Mouse (Mus musculus): ENCODE results near the gene Nup210. TPM values are rescaled to one million over a fixed set of nuclear protein-coding genes. Genes with fewer than 3 reads are reported as not detected.

The Nup210 gene
- polyA plus RNA-seq, 1 experiment from 2014 or later, result 13.1 TPM

GRCm38 (mm10) chr6:91012458-91012857, 104.2 kb downstream of the Nup210 start:
- ATAC-seq (ENCODE audit: low read depth), result no peak
- no peaks in the 10 kb centered on the region for H3K27me3 ChIP-seq (replicated peaks; ENCODE audit: control insufficient read depth, insufficient read depth, low read length)
- no peak overlapping the region for H3K27ac ChIP-seq (replicated peaks; ENCODE audit: low read depth, low read length)
- no peak overlapping the region for H3K4me3 ChIP-seq (ENCODE audit: low read depth, low read length)
- no peak for DNase-seq (ENCODE audit: low spot score)
- no peaks in the 10 kb centered on the region for H3K4me1 ChIP-seq (ENCODE audit: control insufficient read depth, insufficient read depth, low read length)
- no peaks in the 10 kb centered on the region for H3K36me3 ChIP-seq (ENCODE audit: control insufficient read depth, insufficient read depth, low read length)
- H3K9ac ChIP-seq (ENCODE audit: low read depth, low read length), result no peak overlapping the region
- no peaks in the 10 kb centered on the region for H3K9me3 ChIP-seq (ENCODE audit: control insufficient read depth, low read length)
- H3K4me2 ChIP-seq (ENCODE audit: low read depth, low read length), result no peak overlapping the region
- 70% methylated on average over 3 of the region's 3 CpGs for WGBS

DNA sequence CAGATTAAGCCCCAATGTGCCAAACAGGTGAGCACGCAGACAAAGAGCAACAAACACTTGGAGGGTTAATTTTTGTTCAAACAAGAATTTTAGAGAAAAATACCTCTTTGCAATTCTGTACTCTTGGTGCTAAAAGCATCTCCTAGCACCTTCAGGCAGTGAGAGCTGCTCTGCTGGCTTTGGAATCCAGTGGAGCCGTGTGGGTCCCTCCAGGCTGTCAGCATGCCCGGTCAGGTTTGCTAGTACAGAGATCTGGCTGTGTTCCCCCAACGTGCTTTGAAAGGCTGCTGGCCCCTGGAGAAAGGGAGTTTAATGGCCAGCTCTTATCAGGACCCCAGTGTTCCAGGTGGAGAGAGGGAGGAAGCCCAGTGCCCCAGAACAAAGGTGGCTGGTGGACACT, 105.1 kb downstream of the Nup210 start:
- no peaks in the 10 kb centered on the region for H3K4me1 ChIP-seq (ENCODE audit: control insufficient read depth, insufficient read depth, low read length)
- H3K36me3 ChIP-seq (ENCODE audit: control insufficient read depth, insufficient read depth, low read length), result no peaks in the 10 kb centered on the region
- H3K9ac ChIP-seq (ENCODE audit: low read depth, low read length), result no peak overlapping the region
- no peaks in the 10 kb centered on the region for H3K27me3 ChIP-seq (replicated peaks; ENCODE audit: control insufficient read depth, insufficient read depth, low read length)
- DNase-seq (ENCODE audit: low spot score) (peak; percentile 66), ATAC-seq (ENCODE audit: low read depth) (no peak)
- H3K9me3 ChIP-seq (ENCODE audit: control insufficient read depth, low read length), result no peaks in the 10 kb centered on the region
- WGBS, result 53% methylated on average over 4 of the region's 4 CpGs
- H3K27ac ChIP-seq (replicated peaks; ENCODE audit: low read depth, low read length), result no peak overlapping the region
- H3K4me2 ChIP-seq (ENCODE audit: low read depth, low read length), result no peak overlapping the region
- no peak overlapping the region for H3K4me3 ChIP-seq (ENCODE audit: low read depth, low read length)

- 80% methylated on average over 3 of the region's 3 CpGs for WGBS
- H3K9me3 ChIP-seq (ENCODE audit: control insufficient read depth, low read length), result no peaks in the 10 kb centered on the region
- DNase-seq (ENCODE audit: low spot score) (no peak), ATAC-seq (ENCODE audit: low read depth) (no peak)
- no peak overlapping the region for H3K4me3 ChIP-seq (ENCODE audit: low read depth, low read length)
- no peaks in the 10 kb centered on the region for H3K36me3 ChIP-seq (ENCODE audit: control insufficient read depth, insufficient read depth, low read length)
- no peaks in the 10 kb centered on the region for H3K27me3 ChIP-seq (replicated peaks; ENCODE audit: control insufficient read depth, insufficient read depth, low read length)
- no peaks in the 10 kb centered on the region for H3K4me1 ChIP-seq (ENCODE audit: control insufficient read depth, insufficient read depth, low read length)
- H3K4me2 ChIP-seq (ENCODE audit: low read depth, low read length), result no peak overlapping the region
- H3K27ac ChIP-seq (replicated peaks; ENCODE audit: low read depth, low read length), result no peak overlapping the region
- H3K9ac ChIP-seq (ENCODE audit: low read depth, low read length), result no peak overlapping the region
These were observed 108.3 kb downstream of the Nup210 start for GRCm38 (mm10) chr6:91008284-91008830.

- Histone ChIP-seq H3K27me3 (replicated peaks; ENCODE audit: control insufficient read depth, insufficient read depth, low read length) (no peaks in the 10 kb centered on the region), H3K27ac (replicated peaks; ENCODE audit: low read depth, low read length) (no peak overlapping the region), H3K4me3 (ENCODE audit: low read depth, low read length) (no peak overlapping the region), H3K36me3 (ENCODE audit: control insufficient read depth, insufficient read depth, low read length) (no peaks in the 10 kb centered on the region), H3K4me1 (ENCODE audit: control insufficient read depth, insufficient read depth, low read length) (no peaks in the 10 kb centered on the region), H3K4me2 (ENCODE audit: low read depth, low read length) (no peak overlapping the region), H3K9ac (ENCODE audit: low read depth, low read length) (no peak overlapping the region), H3K9me3 (ENCODE audit: control insufficient read depth, low read length) (no peaks in the 10 kb centered on the region)
- DNase-seq (ENCODE audit: low spot score), result no peak
- WGBS, result 62% methylated on average over 2 of the region's 2 CpGs
- no peak for ATAC-seq (ENCODE audit: low read depth)
These were observed 109.4 kb downstream of the Nup210 start for GRCm38 (mm10) chr6:91007207-91007606.

DNA sequence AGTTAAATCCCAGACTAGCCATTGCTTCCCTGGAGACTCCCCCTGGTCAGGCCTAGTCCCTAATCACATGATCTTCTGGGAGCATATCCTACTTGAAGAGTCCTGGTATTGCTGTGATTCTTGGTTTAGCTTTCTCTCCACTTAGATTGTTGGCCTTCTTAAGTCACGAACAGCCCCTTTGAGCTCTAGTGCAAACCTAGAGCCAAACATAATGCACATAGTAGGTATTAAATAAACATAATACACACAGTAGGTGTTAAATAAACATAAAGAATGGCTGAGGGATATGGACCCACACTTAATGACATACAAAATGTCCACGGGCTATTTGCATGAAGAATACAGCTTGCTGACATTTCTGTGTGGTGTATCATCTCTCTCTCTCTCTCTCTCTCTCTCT, 112.5 kb downstream of the Nup210 start:
- Histone ChIP-seq H3K27me3 (replicated peaks; ENCODE audit: control insufficient read depth, insufficient read depth, low read length) (no peaks in the 10 kb centered on the region), H3K27ac (replicated peaks; ENCODE audit: low read depth, low read length) (no peak overlapping the region), H3K4me1 (ENCODE audit: control insufficient read depth, insufficient read depth, low read length) (no peaks in the 10 kb centered on the region), H3K4me2 (ENCODE audit: low read depth, low read length) (no peak overlapping the region), H3K9me3 (ENCODE audit: control insufficient read depth, low read length) (no peaks in the 10 kb centered on the region), H3K36me3 (ENCODE audit: control insufficient read depth, insufficient read depth, low read length) (no peaks in the 10 kb centered on the region), H3K9ac (ENCODE audit: low read depth, low read length) (no peak overlapping the region), H3K4me3 (ENCODE audit: low read depth, low read length) (no peak overlapping the region)
- ATAC-seq (ENCODE audit: low read depth), result no peak
- no peak for DNase-seq (ENCODE audit: low spot score)
- WGBS, result 80% methylated on average over 2 of the region's 2 CpGs

DNA sequence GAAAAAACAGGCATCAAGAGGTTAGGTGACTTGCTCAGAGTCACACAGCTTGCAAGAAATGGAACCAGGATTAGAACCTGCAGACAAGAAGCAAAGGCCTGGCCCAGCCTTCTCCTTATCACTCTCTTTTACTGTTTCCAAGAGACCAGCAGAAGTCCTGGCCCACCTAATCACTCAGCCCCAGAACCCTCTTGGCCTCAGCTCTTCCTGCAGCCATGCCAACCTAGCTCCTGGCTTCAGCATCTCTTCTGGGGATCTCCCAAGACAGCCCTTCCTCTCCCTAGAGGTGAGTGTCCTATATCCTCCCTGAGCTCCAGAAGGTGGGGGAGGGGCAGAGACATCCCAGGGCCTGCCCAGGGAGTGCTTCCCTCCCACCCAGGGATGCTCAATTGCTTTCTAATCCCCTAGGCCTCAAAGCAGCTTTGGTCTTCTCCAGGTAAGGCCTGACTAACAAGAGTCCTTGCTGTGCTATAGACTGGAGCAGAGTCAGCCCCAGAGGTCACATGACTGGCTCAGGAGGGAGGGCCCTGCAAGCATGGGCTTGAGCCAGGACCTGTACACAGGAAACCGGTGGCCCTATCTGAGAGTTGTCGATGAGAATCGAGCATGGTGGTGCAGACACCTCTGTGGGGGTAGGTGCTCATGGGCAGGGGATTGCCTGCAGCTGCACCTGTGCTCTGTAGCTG, 113.2 kb downstream of the Nup210 start:
- Histone ChIP-seq H3K27me3 (replicated peaks; ENCODE audit: control insufficient read depth, insufficient read depth, low read length) (no peaks in the 10 kb centered on the region), H3K27ac (replicated peaks; ENCODE audit: low read depth, low read length) (no peak overlapping the region), H3K4me2 (ENCODE audit: low read depth, low read length) (no peak overlapping the region), H3K36me3 (ENCODE audit: control insufficient read depth, insufficient read depth, low read length) (no peaks in the 10 kb centered on the region), H3K4me1 (ENCODE audit: control insufficient read depth, insufficient read depth, low read length) (no peaks in the 10 kb centered on the region), H3K9me3 (ENCODE audit: control insufficient read depth, low read length) (no peaks in the 10 kb centered on the region), H3K9ac (ENCODE audit: low read depth, low read length) (no peak overlapping the region), H3K4me3 (ENCODE audit: low read depth, low read length) (no peak overlapping the region)
- 28% methylated on average over 3 of the region's 3 CpGs for WGBS
- no peak for ATAC-seq (ENCODE audit: low read depth)
- DNase-seq (ENCODE audit: low spot score), result no peak

DNA sequence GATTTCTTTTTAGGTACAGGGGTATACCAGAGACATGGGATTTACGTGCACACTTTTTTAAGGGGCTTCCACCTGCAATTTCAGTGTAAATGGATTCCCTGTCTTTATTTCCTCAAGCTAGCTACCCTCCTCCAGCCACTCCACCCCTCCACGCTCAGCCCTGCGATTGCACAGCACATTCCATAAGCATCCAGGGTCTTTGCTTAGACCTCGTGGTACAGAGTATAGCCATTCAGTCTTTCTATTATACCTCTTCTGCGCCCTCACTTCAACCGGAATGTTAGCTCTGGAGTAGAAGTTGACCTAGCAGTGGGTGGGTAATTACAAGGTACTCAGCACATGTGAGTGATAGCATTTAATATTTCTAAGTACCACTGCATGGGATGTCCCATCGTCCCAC, 115.1 kb downstream of the Nup210 start:
- H3K27me3 ChIP-seq (replicated peaks; ENCODE audit: control insufficient read depth, insufficient read depth, low read length), result no peaks in the 10 kb centered on the region
- H3K9ac ChIP-seq (ENCODE audit: low read depth, low read length), result no peak overlapping the region
- no peak overlapping the region for H3K4me3 ChIP-seq (ENCODE audit: low read depth, low read length)
- H3K36me3 ChIP-seq (ENCODE audit: control insufficient read depth, insufficient read depth, low read length), result no peaks in the 10 kb centered on the region
- H3K4me1 ChIP-seq (ENCODE audit: control insufficient read depth, insufficient read depth, low read length), result no peaks in the 10 kb centered on the region
- H3K9me3 ChIP-seq (ENCODE audit: control insufficient read depth, low read length), result no peaks in the 10 kb centered on the region
- DNase-seq (ENCODE audit: low spot score), result no peak
- H3K4me2 ChIP-seq (ENCODE audit: low read depth, low read length), result no peak overlapping the region
- no peak overlapping the region for H3K27ac ChIP-seq (replicated peaks; ENCODE audit: low read depth, low read length)
- WGBS, result 37% methylated on average over 7 of the region's 7 CpGs
- no peak for ATAC-seq (ENCODE audit: low read depth)

DNA sequence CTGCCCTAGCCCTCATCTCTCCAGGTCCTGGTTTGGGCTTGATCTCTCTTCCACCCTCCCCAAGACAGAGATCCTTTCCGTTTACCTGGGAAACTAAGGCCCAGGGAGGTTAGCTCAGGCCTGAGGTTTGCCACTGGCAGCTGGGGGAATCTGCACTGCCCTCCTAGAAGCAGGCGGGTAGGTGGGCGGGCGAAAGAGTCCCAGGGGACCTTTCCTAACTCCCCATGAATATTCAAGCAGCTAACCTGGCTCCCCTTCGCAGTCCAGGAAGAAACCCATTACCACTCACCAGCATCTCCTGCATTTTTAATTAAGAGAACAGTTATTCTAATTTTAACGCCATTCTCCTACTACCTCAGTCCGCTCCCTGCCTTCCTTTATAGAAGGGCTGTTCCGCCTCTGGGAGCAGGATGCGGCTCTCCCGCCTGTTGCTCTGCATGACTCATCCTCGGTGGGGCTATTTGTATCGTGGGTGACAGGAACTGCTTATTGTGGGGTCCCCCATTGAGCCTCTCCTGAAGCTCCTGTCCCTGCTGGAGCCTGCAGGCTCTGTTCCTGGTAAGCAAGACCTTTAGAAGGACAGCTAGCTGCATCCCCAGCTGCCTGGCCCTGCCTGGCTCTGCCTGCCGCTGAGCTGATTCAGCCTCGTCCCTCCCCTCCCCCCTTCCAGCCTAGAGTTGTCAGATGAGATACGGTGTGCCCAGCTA, 115.7 kb downstream of the Nup210 start:
- Histone ChIP-seq H3K9me3 (ENCODE audit: control insufficient read depth, low read length) (no peaks in the 10 kb centered on the region), H3K4me2 (ENCODE audit: low read depth, low read length) (peak overlapping the region; percentile 35), H3K27me3 (replicated peaks; ENCODE audit: control insufficient read depth, insufficient read depth, low read length) (no peaks in the 10 kb centered on the region), H3K4me1 (ENCODE audit: control insufficient read depth, insufficient read depth, low read length) (no peaks in the 10 kb centered on the region), H3K36me3 (ENCODE audit: control insufficient read depth, insufficient read depth, low read length) (no peaks in the 10 kb centered on the region), H3K27ac (replicated peaks; ENCODE audit: low read depth, low read length) (no peak overlapping the region), H3K4me3 (ENCODE audit: low read depth, low read length) (no peak overlapping the region), H3K9ac (ENCODE audit: low read depth, low read length) (no peak overlapping the region)
- DNase-seq (ENCODE audit: low spot score), result no peak
- WGBS, result 18% methylated on average over 15 of the region's 15 CpGs
- no peak for ATAC-seq (ENCODE audit: low read depth)

All from embryonic facial prominence, embryonic 14.5 days (tissue).